Mouse (Mus musculus) thymus, adult 2 months (tissue): ENCODE data around the gene Chmp1a.

Experiments
- CTCF ChIP-seq: fragments of 200-500 bp; IDR thresholded peaks from 2 replicates; pipeline ENCODE4 v1.5.1; 2012; ENCODE audit warnings: mild to moderate bottlenecking, control low read depth, low read length, moderate library complexity, borderline replicate concordance; ENCODE audit not compliant: control insufficient read depth, poor library complexity, insufficient read depth; ENCODE audit errors: extremely low read depth
- POLR2A ChIP-seq: fragments of 200-500 bp; IDR thresholded peaks from 2 replicates; pipeline ENCODE4 v1.6.1; 2012; ENCODE audit warnings: mild to moderate bottlenecking, low read length, control low read depth, moderate library complexity; ENCODE audit not compliant: control insufficient read depth, poor library complexity, insufficient read depth; ENCODE audit errors: extremely low read depth

- TF ChIP-seq POLR2A: peak; percentile 86
- TF ChIP-seq CTCF: peak; percentile 83; the same call in 1 of the 2 replicates
Observed at GRCm38 (mm10) chr8:123212321-123213117, at the start of gene Chmp1a, which contains the start of gene Spata33.
